Mouse (Mus musculus) hindbrain, postnatal 0 days (tissue): Measurements from ENCODE around the gene Nrde2. TPM values are rescaled to one million over a fixed set of nuclear protein-coding genes. Genes with fewer than 3 reads are reported as not detected.

Experiments
- ATAC-seq: fragments of 200-750 bp; cut with Nextera tagmentation; 2 replicates; pipeline ENCODE4 v1.8.0; 2017; ENCODE audit warnings: mild to moderate bottlenecking, moderate TSS enrichment, moderate library complexity
- DNase-seq: peaks from one replicate; pipeline ENCODE4 v3.0.0-alpha.2; 2015; ENCODE audit warnings: low spot score
- H3K27ac ChIP-seq: fragments of 300-500 bp; sonication (generic); 2 replicates; pipeline ENCODE4 v1.5.1; 2014; ENCODE audit warnings: mild to moderate bottlenecking
- H3K27me3 ChIP-seq: fragments of 300-500 bp; sonication (generic); 2 replicates; pipeline ENCODE4 v1.6.1; 2014; ENCODE audit warnings: low read length, mixed read lengths; ENCODE audit not compliant: insufficient read depth
- H3K36me3 ChIP-seq: fragments of 300-500 bp; sonication (generic); 2 replicates; pipeline ENCODE4 v1.6.1; 2014; ENCODE audit warnings: low read length, mixed read lengths; ENCODE audit not compliant: insufficient read depth
- H3K4me1 ChIP-seq: fragments of 300-500 bp; sonication (generic); 2 replicates; pipeline ENCODE4 v1.6.1; 2014; ENCODE audit warnings: antibody characterized with exemption, low read length, mixed read lengths; ENCODE audit not compliant: insufficient read depth
- H3K4me2 ChIP-seq: fragments of 300-500 bp; sonication (generic); 2 replicates; pipeline ENCODE4 v1.6.1; 2014; ENCODE audit warnings: low read depth, mild to moderate bottlenecking, low read length, moderate library complexity, mixed read lengths
- H3K4me3 ChIP-seq: fragments of 300-500 bp; sonication (generic); 2 replicates; pipeline ENCODE4 v1.5.1; 2014; ENCODE audit warnings: low read length
- H3K9ac ChIP-seq: fragments of 300-500 bp; sonication (generic); replicated peaks from 2 replicates; pipeline ENCODE4 v1.6.1; 2014; ENCODE audit warnings: mild to moderate bottlenecking, low read length, moderate library complexity, mixed read lengths
- H3K9me3 ChIP-seq: fragments of 300-500 bp; sonication (generic); 2 replicates; pipeline ENCODE4 v1.6.1; 2016; ENCODE audit warnings: low read length, mixed read lengths
- CTCF ChIP-seq: IDR thresholded peaks from 2 replicates; pipeline ENCODE4 v1.5.1; 2016; ENCODE audit warnings: antibody characterized with exemption, control low read depth, low read depth
- WGBS: fragments of 180-500 bp; shearing (Covaris S2); extraction: QIAGEN DNeasy Blood & Tissue Kit; methylation state at CpG from one replicate; pipeline ENCODE4 v1.1.7; 2014; 5-methylcytosine and 5-hydroxymethylcytosine counted together
- polyA plus RNA-seq: library from polyadenylated mRNA; unstranded; fragments of >200 nt; fragmentation: Nextera tagmentation; extraction: Ambion mirVana; gene quantifications from 2 replicates; pipeline ENCODE4 v1.2.1, GENCODE M21; 2015
- total RNA-seq: library from RNA; depleted of rRNA; stranded (reverse); fragments of >200 nt; gene quantifications from 2 replicates; pipeline ENCODE4 v1.2.3, GENCODE M21; 2014

The Nrde2 gene
- total and polyA plus RNA-seq, 2 experiments from 2014 or later: 13.6 to 20.5 TPM

DNA sequence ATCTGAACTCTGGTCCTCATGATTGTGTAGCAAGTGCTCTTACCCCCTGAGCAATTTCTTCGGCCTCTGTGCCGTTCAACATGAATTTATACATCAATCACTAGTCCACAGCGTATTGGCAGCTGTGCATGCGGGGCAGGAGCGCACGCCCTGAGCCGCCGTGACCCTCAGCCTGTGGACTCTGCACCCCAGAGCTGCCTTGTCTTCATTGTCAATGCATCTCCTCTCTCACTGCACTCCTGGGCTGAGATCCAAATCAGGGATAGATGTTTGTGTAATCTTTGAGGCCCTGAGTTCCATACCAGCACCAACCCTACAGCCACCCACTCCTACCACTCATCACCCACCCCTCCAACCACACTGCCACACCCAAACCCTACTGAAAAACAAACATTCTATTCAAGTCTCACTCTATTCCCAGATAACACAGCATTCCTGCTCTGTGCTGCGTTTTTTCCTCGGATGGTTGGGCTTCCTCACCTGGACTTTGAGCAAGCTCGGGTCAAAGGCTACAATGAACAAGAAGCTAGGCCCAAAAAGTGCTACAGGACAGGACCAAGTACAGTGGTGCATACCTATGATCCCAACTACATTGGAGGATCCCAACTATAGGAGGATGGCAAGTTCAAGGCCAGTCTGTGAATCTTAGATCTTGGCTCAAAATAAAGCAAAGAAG, 16.5 kb downstream of the Nrde2 start:
- DNase-seq (no peak), ATAC-seq (no peak)
- peaks cover 53% of the 10 kb centered on the region for H3K36me3 ChIP-seq
- H3K27ac ChIP-seq: no peak overlapping the region
- no peak overlapping the region for H3K4me2 ChIP-seq
- H3K4me1 ChIP-seq: no peaks in the 10 kb centered on the region
- no peak overlapping the region for H3K9ac ChIP-seq
- H3K27me3 ChIP-seq: no peaks in the 10 kb centered on the region
- no peaks in the 10 kb centered on the region for H3K9me3 ChIP-seq
- no peak overlapping the region for H3K4me3 ChIP-seq
- no peak for TF ChIP-seq CTCF
- 92% methylated on average over 11 of the region's 11 CpGs for whole genome bisulfite sequencing

DNA sequence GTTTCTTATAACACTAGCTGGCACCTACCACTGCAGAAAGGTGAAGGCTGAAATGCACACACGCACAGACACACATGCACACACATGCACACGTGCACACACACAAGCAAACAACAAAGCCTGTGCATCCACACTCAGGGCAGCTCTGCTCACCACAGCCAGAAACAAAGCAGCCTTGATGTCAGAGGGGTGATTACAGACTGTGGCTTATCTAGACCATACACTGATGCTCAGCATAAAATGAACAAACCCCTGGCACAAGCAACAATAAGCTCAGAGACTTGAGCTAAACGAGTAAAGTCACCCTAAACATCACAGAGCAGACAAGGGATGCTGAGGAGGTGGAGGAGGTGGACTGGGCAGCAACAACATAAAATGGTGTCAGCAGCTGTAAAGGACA, 24.3 kb downstream of the Nrde2 start:
- Histone ChIP-seq H3K36me3 (peaks cover 51% of the 10 kb centered on the region; the same call in 1 of the 2 replicates), H3K9me3 (no peaks in the 10 kb centered on the region), H3K27me3 (no peaks in the 10 kb centered on the region), H3K4me2 (no peak overlapping the region), H3K9ac (no peak overlapping the region), H3K4me1 (0 out of 2 replicates have a peak, but pooled peaks cover 3% of the 10 kb centered on the region), H3K4me3 (no peak overlapping the region), H3K27ac (no peak overlapping the region)
- WGBS: 84% methylated on average over 3 of the region's 3 CpGs
- no peak for ATAC-seq
- TF ChIP-seq CTCF: no peak
- DNase-seq: no peak

DNA sequence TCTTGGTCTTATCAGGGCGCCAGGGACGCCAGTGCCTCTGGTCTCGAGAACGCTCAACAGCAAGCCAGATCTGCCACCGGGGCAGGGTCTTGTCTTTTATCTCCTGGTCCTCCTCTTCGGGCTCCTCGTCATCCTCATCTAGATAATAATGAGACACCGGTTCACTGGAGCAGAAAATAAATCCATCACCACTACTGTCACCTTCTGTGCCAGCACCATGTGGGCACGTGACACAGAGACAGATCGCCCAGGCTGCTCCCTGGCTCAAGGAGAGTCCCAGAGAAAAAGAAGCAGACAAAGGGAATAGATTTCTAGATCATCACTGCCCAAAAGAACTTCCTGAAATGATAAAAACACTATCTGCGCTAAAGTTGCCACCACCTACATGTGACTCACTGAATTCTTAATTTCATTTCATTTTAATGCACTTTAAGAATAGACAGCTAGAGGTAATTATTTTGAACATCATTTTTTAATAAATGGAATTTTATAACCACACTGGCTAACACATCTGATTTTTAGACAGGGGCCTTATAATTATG, 25.0 kb downstream of the Nrde2 start:
- H3K4me2 ChIP-seq: 0 out of 2 replicates have a peak overlapping the region, but pooled peaks have one; percentile 23

DNA sequence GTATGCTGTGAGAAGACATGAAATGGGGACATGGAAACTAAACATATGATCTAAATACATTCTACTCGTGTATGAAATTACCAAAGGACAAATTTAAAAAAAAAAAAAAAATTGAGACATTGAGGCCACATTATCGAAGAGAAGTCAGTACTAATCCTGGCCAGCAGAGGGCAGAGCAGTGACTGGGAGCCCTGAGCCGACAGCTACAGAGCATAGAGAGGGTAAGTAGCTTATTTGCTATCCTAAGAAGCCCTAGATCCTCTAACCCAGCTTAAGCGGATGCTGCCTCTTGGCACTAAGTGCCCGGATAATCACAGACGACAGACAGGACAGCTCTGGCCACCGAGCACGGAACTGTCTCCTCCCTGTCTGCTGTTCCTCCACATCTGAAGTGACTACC, 27.8 kb downstream of the Nrde2 start:
- no peak overlapping the region for H3K27ac ChIP-seq
- peak; percentile 85 for DNase-seq
- H3K36me3 ChIP-seq: peaks cover 49% of the 10 kb centered on the region
- H3K9ac ChIP-seq: no peak overlapping the region
- no peaks in the 10 kb centered on the region for H3K27me3 ChIP-seq
- H3K9me3 ChIP-seq: no peaks in the 10 kb centered on the region
- WGBS: 39% methylated on average over 8 of the region's 8 CpGs
- H3K4me3 ChIP-seq: no peak overlapping the region
- peak; percentile 52; the same call in 1 of the 2 replicates for ATAC-seq
- TF ChIP-seq CTCF: peak; percentile 88
- no peak overlapping the region for H3K4me2 ChIP-seq
- H3K4me1 ChIP-seq: 0 out of 2 replicates have a peak, but pooled peaks cover 3% of the 10 kb centered on the region

More for the DNA sequence above, 25.0 kb downstream of the Nrde2 start:
- no peaks in the 10 kb centered on the region for H3K27me3 ChIP-seq
- no peak overlapping the region for H3K9ac ChIP-seq
- peak; percentile 66 for DNase-seq
- peak; percentile 57 for ATAC-seq
- TF ChIP-seq CTCF: no peak
- H3K4me1 ChIP-seq: 0 out of 2 replicates have a peak, but pooled peaks cover 3% of the 10 kb centered on the region
- WGBS: 67% methylated on average over 11 of the region's 11 CpGs
- peaks cover 53% of the 10 kb centered on the region; the same call in 1 of the 2 replicates for H3K36me3 ChIP-seq
- peak overlapping the region; percentile 66 for H3K27ac ChIP-seq
- H3K4me3 ChIP-seq: no peak overlapping the region
- H3K9me3 ChIP-seq: no peaks in the 10 kb centered on the region

DNA sequence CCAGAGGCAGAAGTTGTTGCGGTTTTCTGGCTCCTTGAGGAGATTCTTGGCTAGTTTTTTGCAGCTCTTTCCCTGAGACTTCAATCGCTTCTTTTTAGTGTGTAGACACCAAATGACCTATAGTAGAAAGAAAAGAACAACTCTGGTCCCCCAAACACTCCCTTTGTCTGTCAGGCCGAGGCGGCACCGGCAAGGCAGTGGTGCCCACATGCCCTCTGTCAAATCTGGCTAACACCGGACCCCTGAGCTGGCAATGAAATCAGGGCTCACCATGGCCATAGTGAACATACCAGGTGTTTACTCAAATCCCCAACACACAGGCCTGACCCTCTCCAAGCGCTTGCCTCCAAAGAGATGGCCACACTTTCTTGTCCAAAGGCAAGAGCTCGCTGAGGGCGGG, 28.3 kb downstream of the Nrde2 start:
- Histone ChIP-seq H3K9ac (no peak overlapping the region), H3K27me3 (no peaks in the 10 kb centered on the region), H3K4me1 (0 out of 2 replicates have a peak, but pooled peaks cover 3% of the 10 kb centered on the region), H3K4me2 (no peak overlapping the region), H3K9me3 (no peaks in the 10 kb centered on the region), H3K27ac (no peak overlapping the region), H3K36me3 (peaks cover 44% of the 10 kb centered on the region), H3K4me3 (no peak overlapping the region)
- ATAC-seq: no peak
- TF ChIP-seq CTCF: no peak
- no peak for DNase-seq
- 91% methylated on average over 9 of the region's 9 CpGs for WGBS

DNA sequence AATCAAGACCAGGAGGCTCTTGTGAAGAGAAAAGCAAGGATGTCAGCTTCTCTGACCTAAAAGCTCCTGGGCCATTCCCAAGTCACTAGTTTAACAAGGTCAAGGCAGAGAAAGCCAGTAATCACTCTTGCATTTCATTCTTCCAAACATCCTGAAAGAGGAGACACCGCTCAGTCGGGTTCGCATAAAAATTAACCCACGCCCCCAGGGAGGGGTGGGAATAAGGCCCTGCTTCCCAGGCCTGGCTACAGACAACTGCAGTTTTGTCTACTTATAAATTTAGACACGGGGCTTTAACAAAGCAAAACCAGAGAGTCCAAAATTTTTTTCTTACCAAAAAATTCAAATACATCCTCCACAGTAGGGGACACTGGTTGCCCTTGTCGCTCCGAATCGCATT, 30.5 kb downstream of the Nrde2 start:
- Histone ChIP-seq H3K9me3 (no peaks in the 10 kb centered on the region), H3K27ac (no peak overlapping the region), H3K4me1 (no peaks in the 10 kb centered on the region), H3K4me3 (no peak overlapping the region), H3K27me3 (no peaks in the 10 kb centered on the region), H3K4me2 (no peak overlapping the region), H3K36me3 (peaks cover 56% of the 10 kb centered on the region), H3K9ac (no peak overlapping the region)
- ATAC-seq (no peak), DNase-seq (no peak)
- no peak for TF ChIP-seq CTCF
- WGBS: 73% methylated on average over 8 of the region's 8 CpGs

DNA sequence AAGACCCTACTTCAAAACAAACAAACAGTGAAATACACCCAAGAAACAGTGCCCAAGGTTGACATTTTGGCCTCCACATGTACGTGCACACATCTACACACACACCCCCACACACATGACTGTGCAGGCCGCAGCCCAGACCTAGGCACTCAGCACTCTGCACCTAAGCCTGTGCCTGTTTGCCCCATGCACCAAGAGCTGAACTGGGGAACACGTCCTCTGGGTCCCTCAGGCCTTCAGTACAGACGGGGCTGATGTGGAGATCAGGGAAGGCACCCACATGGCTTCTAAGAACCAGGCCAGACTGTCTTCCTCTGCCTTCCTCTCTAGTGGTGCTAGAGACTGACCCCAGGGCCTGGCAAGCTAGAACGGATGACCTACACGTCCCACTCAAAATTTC, 30.9 kb downstream of the Nrde2 start:
- Histone ChIP-seq H3K27me3 (no peaks in the 10 kb centered on the region), H3K4me2 (no peak overlapping the region), H3K9me3 (no peaks in the 10 kb centered on the region), H3K9ac (no peak overlapping the region), H3K4me1 (no peaks in the 10 kb centered on the region), H3K36me3 (peaks cover 59% of the 10 kb centered on the region), H3K27ac (no peak overlapping the region), H3K4me3 (no peak overlapping the region)
- no peak for ATAC-seq
- 86% methylated on average over 6 of the region's 6 CpGs for WGBS
- no peak for TF ChIP-seq CTCF
- DNase-seq: no peak
